Mouse (Mus musculus) intestine, embryonic 16.5 days (tissue): ENCODE measurements at regions not wholly inside any gene's neighbourhood (a gene's known extent, or its start where the extent isn't known, plus 50 kb on each side); places are given as distances from the start of the nearest gene placed in this dataset. TPM values are rescaled to one million over a fixed set of nuclear protein-coding genes. Genes with fewer than 3 reads are reported as not detected.

Experiments
- microRNA-seq: library from miRNA; unstranded; fragments of <30 nt; microRNA quantifications from one replicate; pipeline ENCODE4, GENCODE M21; 2016

Small RNAs in the stretch of these regions (microRNA-seq; reads per million reads assigned to microRNA genes)
- not detected for gene Gm24973
